Mouse (Mus musculus) kidney, postnatal 0 days (tissue): ENCODE data around the gene Zfand5. TPM values are rescaled to one million over a fixed set of nuclear protein-coding genes. Genes with fewer than 3 reads are reported as not detected.

Source experiments
- ATAC-seq: fragments of 200-750 bp; cut with Nextera tagmentation; replicated peaks from 2 replicates; pipeline ENCODE4 v1.8.0; 2017; ENCODE audit warnings: low read depth, moderate number of reproducible peaks, moderate TSS enrichment, moderate library complexity; ENCODE audit not compliant: low FRiP score
- DNase-seq: peaks from one replicate; pipeline ENCODE4 v3.0.0-alpha.2; 2016; ENCODE audit warnings: low spot score
- H3K27ac ChIP-seq: fragments of 300-500 bp; sonication (generic); 2 replicates; pipeline ENCODE4 v1.5.1; 2014; ENCODE audit warnings: mild to moderate bottlenecking
- H3K27me3 ChIP-seq: fragments of 300-500 bp; sonication (generic); 2 replicates; pipeline ENCODE4 v1.6.1; 2014; ENCODE audit warnings: low read length, mixed read lengths; ENCODE audit not compliant: insufficient read depth
- H3K36me3 ChIP-seq: fragments of 300-500 bp; sonication (generic); 2 replicates; pipeline ENCODE4 v1.6.1; 2014; ENCODE audit warnings: low read length, mixed read lengths; ENCODE audit not compliant: insufficient read depth
- H3K4me1 ChIP-seq: fragments of 300-500 bp; sonication (generic); replicated peaks from 2 replicates; pipeline ENCODE4 v1.6.1; 2014; ENCODE audit warnings: antibody characterized with exemption, low read length, mixed read lengths; ENCODE audit not compliant: insufficient read depth
- H3K4me2 ChIP-seq: fragments of 300-500 bp; sonication (generic); 2 replicates; pipeline ENCODE4 v1.6.1; 2014; ENCODE audit warnings: mild to moderate bottlenecking, low read length, moderate library complexity, mixed read lengths
- H3K4me3 ChIP-seq: fragments of 300-500 bp; sonication (generic); replicated peaks from 2 replicates; pipeline ENCODE4 v1.5.1; 2014; ENCODE audit warnings: low read depth, low read length
- H3K9ac ChIP-seq: fragments of 300-500 bp; sonication (generic); 2 replicates; pipeline ENCODE4 v1.6.1; 2014; ENCODE audit warnings: low read depth, low read length
- H3K9me3 ChIP-seq: fragments of 300-500 bp; sonication (generic); replicated peaks from 2 replicates; pipeline ENCODE4 v1.6.1; 2016; ENCODE audit warnings: low read length, inconsistent platforms, mixed read lengths
- CTCF ChIP-seq: IDR thresholded peaks from 2 replicates; pipeline ENCODE4 v1.5.1; 2016; ENCODE audit warnings: antibody characterized with exemption, low read depth, mild to moderate bottlenecking, moderate library complexity
- WGBS: fragments of 180-500 bp; shearing (Covaris S2); extraction: QIAGEN DNeasy Blood & Tissue Kit; methylation state at CpG from one replicate; pipeline ENCODE4 v1.1.7; 2014; 5-methylcytosine and 5-hydroxymethylcytosine counted together
- polyA plus RNA-seq: library from polyadenylated mRNA; unstranded; fragments of >200 nt; fragmentation: Nextera tagmentation; extraction: Ambion mirVana; gene quantifications from 2 replicates; pipeline ENCODE4 v1.2.1, GENCODE M21; 2015

Zfand5 gene
- polyA plus RNA-seq, 1 experiment from 2014 or later: 120 TPM

DNA sequence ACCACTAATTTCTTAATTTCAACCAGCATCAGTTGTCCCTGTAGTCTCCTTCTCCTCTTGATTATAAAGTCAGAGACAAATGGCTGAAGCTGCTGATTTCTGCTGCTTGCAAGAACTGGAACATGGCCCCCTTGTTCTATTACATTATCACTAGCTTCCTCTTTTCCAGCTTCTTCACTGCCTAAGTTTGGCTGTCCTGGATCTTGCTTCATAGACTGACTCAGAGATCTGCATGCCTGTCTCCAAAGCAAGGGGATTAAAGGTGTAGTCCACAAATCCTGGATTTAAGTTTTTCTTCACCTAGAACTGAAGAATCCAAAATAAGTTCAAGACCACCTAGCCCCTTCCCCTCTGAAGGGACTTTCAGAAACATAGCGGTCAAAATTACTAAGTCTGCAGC is 47.5 kb downstream of the Zfand5 start:
- Histone ChIP-seq H3K36me3 (no peaks in the 10 kb centered on the region), H3K27ac (no peak overlapping the region), H3K4me1 (no peaks in the 10 kb centered on the region), H3K4me3 (no peak overlapping the region), H3K27me3 (no peaks in the 10 kb centered on the region), H3K9ac (no peak overlapping the region), H3K9me3 (no peaks in the 10 kb centered on the region), H3K4me2 (no peak overlapping the region)
- 84% methylated on average over 1 of the region's 1 CpGs for WGBS
- TF ChIP-seq CTCF: no peak
- ATAC-seq: no peak
- DNase-seq: no peak

DNA sequence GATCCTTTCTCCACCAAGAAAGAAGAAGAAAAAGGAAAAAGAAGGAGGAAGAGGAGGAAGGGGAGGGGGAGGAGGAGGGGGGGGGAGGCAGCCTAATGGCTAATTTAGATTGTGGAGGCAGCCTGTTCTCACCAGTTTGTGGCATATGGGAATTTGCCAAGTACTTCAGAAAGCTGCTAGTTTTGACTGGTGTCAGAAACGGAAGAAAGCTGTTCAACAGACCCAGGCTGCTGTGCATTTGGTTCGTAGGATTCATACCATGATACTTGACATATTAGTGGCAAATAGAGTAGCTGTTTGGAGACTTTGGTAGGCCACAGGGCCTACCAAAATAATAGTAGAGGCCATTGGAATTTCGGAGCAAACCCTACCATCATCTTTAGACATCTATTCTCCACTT is 53.3 kb downstream of the Zfand5 start:
- no peak for ATAC-seq
- Histone ChIP-seq H3K4me3 (no peak overlapping the region), H3K4me2 (no peak overlapping the region), H3K9ac (no peak overlapping the region), H3K9me3 (no peaks in the 10 kb centered on the region), H3K4me1 (no peaks in the 10 kb centered on the region), H3K27me3 (no peaks in the 10 kb centered on the region), H3K36me3 (no peaks in the 10 kb centered on the region), H3K27ac (no peak overlapping the region)
- DNase-seq: no peak
- WGBS: 79% methylated on average over 3 of the region's 3 CpGs
- TF ChIP-seq CTCF: no peak

DNA sequence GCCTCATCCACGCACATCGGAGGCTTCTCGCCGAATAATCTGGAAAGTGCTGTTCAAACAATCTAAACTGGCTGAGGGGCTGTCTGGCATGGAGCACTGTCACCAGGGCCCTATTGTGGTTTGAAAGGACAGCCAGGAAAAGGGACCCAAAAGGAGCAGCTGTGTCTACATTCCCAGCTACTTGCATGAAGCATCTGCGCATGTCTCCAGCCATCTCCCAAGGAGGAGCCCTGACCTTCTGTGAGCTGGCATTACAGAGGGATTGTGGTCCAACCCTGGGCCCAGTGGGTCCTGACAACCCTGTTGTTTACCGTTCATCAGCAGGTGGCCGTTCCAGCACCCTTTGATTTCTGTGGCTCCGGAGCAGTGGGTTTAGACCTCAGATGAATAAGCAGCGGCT is 56.9 kb downstream of the Zfand5 start:
- no peak for DNase-seq
- TF ChIP-seq CTCF: no peak
- 88% methylated on average over 9 of the region's 9 CpGs for WGBS
- H3K9ac ChIP-seq: no peak overlapping the region
- no peak overlapping the region for H3K4me3 ChIP-seq
- H3K36me3 ChIP-seq: no peaks in the 10 kb centered on the region
- H3K4me2 ChIP-seq: no peak overlapping the region
- H3K27ac ChIP-seq: no peak overlapping the region
- no peaks in the 10 kb centered on the region for H3K4me1 ChIP-seq
- H3K27me3 ChIP-seq: no peaks in the 10 kb centered on the region
- H3K9me3 ChIP-seq: no peaks in the 10 kb centered on the region
- no peak for ATAC-seq

DNA sequence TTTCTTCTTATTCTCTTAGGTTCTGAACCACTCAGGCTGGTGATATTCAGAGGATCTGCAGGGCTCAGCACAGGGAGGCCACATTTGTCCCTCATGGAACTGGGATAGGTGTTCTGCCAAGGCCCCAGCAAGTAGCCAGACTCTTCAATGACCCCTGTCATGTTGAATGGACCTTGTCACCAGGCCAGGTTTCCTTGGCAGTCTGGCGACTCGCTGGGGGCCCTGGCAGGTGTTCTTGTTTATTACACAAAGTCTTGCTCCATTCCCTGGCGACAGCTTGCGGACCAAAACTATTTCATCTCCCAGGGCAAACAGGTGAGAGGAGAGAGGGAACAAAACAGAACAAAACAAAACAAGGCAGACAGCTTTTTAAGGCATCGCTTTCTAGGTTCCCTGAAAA is 57.7 kb downstream of the Zfand5 start:
- Histone ChIP-seq H3K27ac (no peak overlapping the region), H3K27me3 (no peaks in the 10 kb centered on the region), H3K9me3 (no peaks in the 10 kb centered on the region), H3K9ac (no peak overlapping the region), H3K36me3 (no peaks in the 10 kb centered on the region), H3K4me1 (no peaks in the 10 kb centered on the region), H3K4me3 (no peak overlapping the region), H3K4me2 (no peak overlapping the region)
- ATAC-seq (no peak), DNase-seq (no peak)
- 51% methylated on average over 5 of the region's 5 CpGs for WGBS
- no peak for TF ChIP-seq CTCF

DNA sequence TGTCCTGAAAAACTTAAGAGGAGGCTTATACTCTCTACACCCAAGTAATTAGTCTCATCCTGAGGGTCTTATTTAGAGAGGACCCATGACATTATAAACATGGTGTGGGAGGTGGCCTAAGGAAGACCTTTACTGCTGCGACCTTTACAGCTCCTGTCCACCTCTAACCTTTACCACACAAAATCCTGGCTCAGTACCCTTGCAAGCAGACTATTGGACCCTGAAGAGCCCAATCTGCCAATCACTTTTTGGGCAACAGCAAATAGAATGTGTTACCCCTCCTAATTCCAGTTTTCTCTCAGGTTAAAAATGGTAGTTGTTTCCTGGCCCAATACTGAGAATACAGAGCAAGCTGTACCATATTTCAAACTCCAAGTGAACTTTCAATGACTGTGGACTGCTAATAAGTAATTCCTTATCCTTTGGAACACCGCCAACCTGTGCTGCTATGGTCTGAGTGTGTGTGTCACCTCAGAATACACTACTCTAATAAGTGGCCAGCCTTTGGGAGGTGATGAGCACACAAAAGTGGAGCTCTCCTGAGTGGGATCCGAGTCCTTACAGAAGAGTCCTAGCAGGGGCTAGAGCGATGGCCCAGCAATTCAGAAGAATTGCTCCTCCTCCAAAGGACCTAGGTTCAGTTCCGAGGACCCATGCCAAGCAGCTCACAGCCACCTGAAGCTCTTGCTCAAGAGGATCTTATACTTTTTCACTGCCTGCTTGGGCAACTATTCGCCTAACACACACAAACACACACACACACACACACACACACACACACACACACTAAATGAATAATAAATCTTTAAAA is 58.4 kb downstream of the Zfand5 start:
- DNase-seq (no peak), ATAC-seq (no peak)
- Histone ChIP-seq H3K27me3 (no peaks in the 10 kb centered on the region), H3K9me3 (no peaks in the 10 kb centered on the region), H3K27ac (no peak overlapping the region), H3K4me1 (no peaks in the 10 kb centered on the region), H3K4me2 (no peak overlapping the region), H3K9ac (no peak overlapping the region), H3K36me3 (no peaks in the 10 kb centered on the region), H3K4me3 (no peak overlapping the region)
- 92% methylated on average over 6 of the region's 6 CpGs for WGBS
- TF ChIP-seq CTCF: no peak

DNA sequence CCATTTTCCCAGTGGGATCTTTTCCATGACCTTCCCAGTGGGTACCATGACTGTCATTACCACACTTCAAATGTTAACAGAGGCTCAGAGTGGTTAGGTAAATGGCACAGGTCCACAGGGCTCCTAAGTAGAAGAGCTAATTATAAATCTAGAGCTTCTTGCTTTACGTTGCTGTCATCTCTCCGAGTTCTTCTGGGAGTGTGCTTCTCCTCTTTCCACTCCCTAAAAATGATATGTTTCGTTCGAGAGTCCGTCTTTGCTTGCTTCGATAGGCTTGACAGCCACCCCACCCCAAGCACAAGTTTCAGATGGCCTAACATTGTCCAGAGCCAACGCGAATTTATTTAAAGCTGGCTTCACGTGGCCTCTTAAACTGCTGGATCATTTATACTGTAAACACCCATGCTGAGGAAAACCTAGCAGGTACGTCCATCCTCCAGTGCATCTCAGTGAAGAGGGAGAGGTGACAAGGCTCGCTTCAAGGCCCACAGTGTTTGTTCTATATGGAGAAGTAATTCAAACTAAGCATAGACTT is 59.6 kb downstream of the Zfand5 start:
- H3K9me3 ChIP-seq: no peaks in the 10 kb centered on the region
- no peak overlapping the region for H3K4me2 ChIP-seq
- H3K36me3 ChIP-seq: no peaks in the 10 kb centered on the region
- no peak overlapping the region for H3K4me3 ChIP-seq
- H3K4me1 ChIP-seq: no peaks in the 10 kb centered on the region
- no peak for TF ChIP-seq CTCF
- DNase-seq: no peak
- H3K27ac ChIP-seq: no peak overlapping the region
- no peak for ATAC-seq
- H3K27me3 ChIP-seq: no peaks in the 10 kb centered on the region
- H3K9ac ChIP-seq: no peak overlapping the region
- WGBS: 55% methylated on average over 11 of the region's 11 CpGs

Other genes with a start within 250 kb of the Zfand5 start
- gene Gda, start 201.2 kb downstream of the Zfand5 start, polyA plus RNA-seq: 0.05 and 0.15 TPM in 2 replicates